Mouse (Mus musculus) limb, embryonic 13.5 days (tissue): ENCODE data around the gene Gm12216. TPM values are rescaled to one million over a fixed set of nuclear protein-coding genes. Genes with fewer than 3 reads are reported as not detected.

Experiments used
- ATAC-seq: fragments of 200-750 bp; cut with Nextera tagmentation; 2 replicates; pipeline ENCODE4 v1.8.0; 2017; ENCODE audit warnings: low read depth, moderate number of reproducible peaks, moderate TSS enrichment; ENCODE audit not compliant: low FRiP score
- H3K27ac ChIP-seq: fragments of 300-500 bp; sonication (generic); 2 replicates; pipeline ENCODE4 v1.5.1; 2015; ENCODE audit warnings: inconsistent platforms, mild to moderate bottlenecking, moderate library complexity
- H3K27me3 ChIP-seq: fragments of 300-500 bp; sonication (generic); 2 replicates; pipeline ENCODE4 v1.6.1; 2015; ENCODE audit warnings: mild to moderate bottlenecking, inconsistent platforms
- H3K36me3 ChIP-seq: fragments of 300-500 bp; sonication (generic); 2 replicates; pipeline ENCODE4 v1.6.1; 2015; ENCODE audit warnings: inconsistent platforms, mild to moderate bottlenecking, moderate library complexity
- H3K4me1 ChIP-seq: fragments of 300-500 bp; sonication (generic); 2 replicates; pipeline ENCODE4 v1.6.1; 2015; ENCODE audit warnings: inconsistent platforms
- H3K4me2 ChIP-seq: fragments of 300-500 bp; sonication (generic); replicated peaks from 2 replicates; pipeline ENCODE4 v1.6.1; 2015; ENCODE audit warnings: inconsistent platforms, mild to moderate bottlenecking, moderate library complexity
- H3K4me3 ChIP-seq: fragments of 300-500 bp; sonication (generic); 2 replicates; pipeline ENCODE4 v1.5.1; 2015; ENCODE audit warnings: moderate library complexity, mild to moderate bottlenecking, inconsistent platforms
- H3K9ac ChIP-seq: fragments of 300-500 bp; sonication (generic); 2 replicates; pipeline ENCODE4 v1.6.1; 2015; ENCODE audit warnings: mild to moderate bottlenecking, inconsistent platforms
- H3K9me3 ChIP-seq: fragments of 300-500 bp; sonication (generic); 2 replicates; pipeline ENCODE4 v1.6.1; 2016; ENCODE audit warnings: inconsistent platforms
- WGBS: fragments of 180-500 bp; shearing (Covaris S2); methylation state at CpG from one replicate; pipeline ENCODE4 v1.1.7; 2015; 5-methylcytosine and 5-hydroxymethylcytosine counted together
- polyA plus RNA-seq: library from polyadenylated mRNA; unstranded; fragments of >200 nt; fragmentation: Nextera tagmentation; extraction: Ambion mirVana; gene quantifications from 2 replicates; pipeline ENCODE4 v1.2.1, GENCODE M21; 2015

The Gm12216 gene
- polyA plus RNA-seq, 1 experiment from 2014 or later, result 0.56 TPM

DNA sequence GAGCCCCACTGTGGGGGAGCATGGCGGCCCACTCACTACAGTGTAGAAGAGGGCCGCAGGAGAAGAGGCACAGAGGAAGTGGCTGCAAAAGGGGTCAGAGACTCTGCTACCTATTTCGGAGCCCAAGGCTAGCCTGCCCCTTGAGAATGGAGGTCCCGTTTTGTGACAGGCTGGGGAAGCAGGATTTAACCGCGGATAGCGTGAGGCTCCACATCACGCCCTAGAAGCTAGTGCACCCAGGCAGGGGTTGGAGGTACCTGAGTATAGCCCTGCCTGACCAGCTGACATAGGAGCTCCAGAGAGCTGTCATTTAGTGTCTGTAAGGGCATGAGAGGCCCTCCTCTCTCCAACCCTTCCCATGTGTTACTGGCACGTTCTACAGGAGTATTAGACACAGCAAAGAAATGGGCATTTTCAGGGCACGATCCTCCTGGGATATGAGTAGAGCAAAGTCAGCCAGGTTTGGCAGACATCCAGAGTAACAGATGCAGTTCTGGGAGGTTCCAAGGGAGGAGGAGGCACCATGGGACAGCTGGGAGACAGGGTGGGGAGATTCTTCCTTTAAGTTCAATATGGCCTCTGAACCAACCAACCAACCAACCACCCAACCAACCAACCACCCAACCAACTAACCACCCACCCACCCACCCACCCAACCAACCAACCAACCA, 60.9 kb downstream of the Gm12216 start:
- no peak for ATAC-seq
- Histone ChIP-seq H3K9me3 (no peaks in the 10 kb centered on the region), H3K27ac (no peak overlapping the region), H3K4me3 (no peak overlapping the region), H3K9ac (no peak overlapping the region), H3K27me3 (no peaks in the 10 kb centered on the region), H3K36me3 (no peaks in the 10 kb centered on the region), H3K4me1 (peaks cover 31% of the 10 kb centered on the region), H3K4me2 (no peak overlapping the region)
- WGBS, result 90% methylated on average over 10 of the region's 10 CpGs

DNA sequence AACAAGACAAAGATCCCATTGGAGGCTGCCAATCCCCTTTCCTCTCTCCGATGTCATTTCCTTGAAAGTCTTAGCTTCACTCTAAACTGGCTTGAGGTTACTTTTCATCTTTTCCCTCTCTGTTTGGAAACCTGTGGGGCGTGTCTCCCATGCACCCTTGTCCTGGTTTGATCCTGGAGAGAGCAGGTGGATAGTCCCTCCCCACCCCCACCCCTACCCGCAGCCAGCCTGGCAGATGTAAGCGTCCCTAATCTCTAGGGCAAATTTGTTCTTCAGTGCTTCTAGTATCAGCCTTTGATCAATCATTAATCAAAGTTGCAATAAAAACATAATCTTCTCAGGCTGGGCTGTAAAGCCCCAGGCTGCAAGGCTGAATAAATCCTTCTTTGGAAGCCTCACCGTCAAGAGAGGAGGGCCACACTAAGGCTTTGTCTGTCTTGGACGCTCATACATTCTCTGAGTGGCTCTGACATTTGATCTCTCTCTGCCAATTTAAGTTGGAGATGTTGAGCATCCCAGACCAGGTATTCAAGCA, 61.6 kb downstream of the Gm12216 start:
- no peaks in the 10 kb centered on the region for H3K27me3 ChIP-seq
- no peak for ATAC-seq
- 49% methylated on average over 6 of the region's 6 CpGs for WGBS

DNA sequence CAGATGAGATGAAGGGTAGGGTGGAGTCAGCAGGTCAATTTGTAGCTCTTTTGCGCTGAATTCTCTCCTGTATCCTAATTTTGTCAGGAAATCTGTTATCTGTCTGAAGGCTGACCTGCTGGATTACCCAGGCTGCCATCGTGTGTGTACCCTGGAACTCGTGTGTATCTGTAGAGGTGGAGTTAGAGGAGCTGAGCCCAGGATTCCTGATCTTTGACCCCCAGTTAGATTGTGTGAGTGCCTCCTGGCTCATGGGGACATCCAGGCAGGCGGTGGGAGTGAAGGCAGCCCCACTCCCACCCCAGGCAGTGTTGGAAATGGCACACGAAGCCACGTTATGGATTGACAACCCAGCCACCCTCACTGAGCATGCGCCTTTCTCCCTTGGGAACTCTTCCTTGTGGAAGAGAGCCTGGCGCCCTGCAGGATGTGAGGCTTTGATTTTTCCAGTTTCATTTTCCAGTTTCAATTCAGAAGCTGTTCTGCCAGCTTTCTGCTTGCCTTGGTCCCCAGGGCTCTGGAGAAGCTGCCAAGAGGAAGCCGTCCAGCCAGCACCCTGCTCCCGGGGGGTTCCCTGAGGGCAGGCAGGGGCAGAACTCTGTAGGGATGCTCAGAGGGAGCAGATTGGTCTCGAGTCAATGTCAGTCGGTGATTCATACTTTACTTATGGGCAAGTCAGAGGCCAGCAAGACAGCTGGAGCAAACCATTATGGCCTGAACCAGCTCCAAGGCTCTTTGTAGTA, 62.5 kb downstream of the Gm12216 start:
- H3K4me2 ChIP-seq, result no peak overlapping the region
- WGBS, result 62% methylated on average over 12 of the region's 12 CpGs
- H3K9ac ChIP-seq, result no peak overlapping the region
- H3K4me1 ChIP-seq, result peaks cover 31% of the 10 kb centered on the region
- H3K27me3 ChIP-seq, result no peaks in the 10 kb centered on the region
- H3K27ac ChIP-seq, result no peak overlapping the region
- H3K36me3 ChIP-seq, result no peaks in the 10 kb centered on the region
- no peak overlapping the region for H3K4me3 ChIP-seq
- ATAC-seq, result no peak
- H3K9me3 ChIP-seq, result no peaks in the 10 kb centered on the region

More for the DNA sequence above, 61.6 kb downstream of the Gm12216 start:
- Histone ChIP-seq H3K27ac (no peak overlapping the region), H3K36me3 (no peaks in the 10 kb centered on the region), H3K9ac (no peak overlapping the region), H3K9me3 (no peaks in the 10 kb centered on the region), H3K4me3 (no peak overlapping the region), H3K4me1 (peaks cover 31% of the 10 kb centered on the region), H3K4me2 (no peak overlapping the region)

DNA sequence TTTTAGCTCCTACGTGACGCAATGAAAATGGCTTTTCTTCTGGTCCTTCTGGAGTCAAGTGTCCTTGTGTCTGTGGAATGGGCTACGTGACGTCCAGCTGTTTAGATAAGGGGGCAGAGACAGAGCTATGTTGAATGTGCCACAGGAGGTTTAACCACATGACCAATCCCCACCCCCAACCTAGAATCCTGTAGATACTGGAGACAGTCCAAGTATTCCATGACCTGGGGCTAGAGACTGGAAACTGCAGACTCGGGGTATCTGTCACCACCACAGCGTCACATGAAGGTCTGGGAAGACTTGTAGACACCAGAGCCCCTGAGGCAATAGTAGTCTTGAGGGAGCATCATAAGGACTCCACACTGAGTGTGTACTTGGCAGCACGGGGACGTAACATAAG, 63.2 kb downstream of the Gm12216 start:
- no peak overlapping the region for H3K9ac ChIP-seq
- H3K27ac ChIP-seq, result no peak overlapping the region
- no peaks in the 10 kb centered on the region for H3K27me3 ChIP-seq
- no peak overlapping the region for H3K4me2 ChIP-seq
- 72% methylated on average over 8 of the region's 8 CpGs for WGBS
- no peaks in the 10 kb centered on the region for H3K36me3 ChIP-seq
- no peaks in the 10 kb centered on the region for H3K9me3 ChIP-seq
- no peak for ATAC-seq
- peaks cover 31% of the 10 kb centered on the region for H3K4me1 ChIP-seq
- no peak overlapping the region for H3K4me3 ChIP-seq

DNA sequence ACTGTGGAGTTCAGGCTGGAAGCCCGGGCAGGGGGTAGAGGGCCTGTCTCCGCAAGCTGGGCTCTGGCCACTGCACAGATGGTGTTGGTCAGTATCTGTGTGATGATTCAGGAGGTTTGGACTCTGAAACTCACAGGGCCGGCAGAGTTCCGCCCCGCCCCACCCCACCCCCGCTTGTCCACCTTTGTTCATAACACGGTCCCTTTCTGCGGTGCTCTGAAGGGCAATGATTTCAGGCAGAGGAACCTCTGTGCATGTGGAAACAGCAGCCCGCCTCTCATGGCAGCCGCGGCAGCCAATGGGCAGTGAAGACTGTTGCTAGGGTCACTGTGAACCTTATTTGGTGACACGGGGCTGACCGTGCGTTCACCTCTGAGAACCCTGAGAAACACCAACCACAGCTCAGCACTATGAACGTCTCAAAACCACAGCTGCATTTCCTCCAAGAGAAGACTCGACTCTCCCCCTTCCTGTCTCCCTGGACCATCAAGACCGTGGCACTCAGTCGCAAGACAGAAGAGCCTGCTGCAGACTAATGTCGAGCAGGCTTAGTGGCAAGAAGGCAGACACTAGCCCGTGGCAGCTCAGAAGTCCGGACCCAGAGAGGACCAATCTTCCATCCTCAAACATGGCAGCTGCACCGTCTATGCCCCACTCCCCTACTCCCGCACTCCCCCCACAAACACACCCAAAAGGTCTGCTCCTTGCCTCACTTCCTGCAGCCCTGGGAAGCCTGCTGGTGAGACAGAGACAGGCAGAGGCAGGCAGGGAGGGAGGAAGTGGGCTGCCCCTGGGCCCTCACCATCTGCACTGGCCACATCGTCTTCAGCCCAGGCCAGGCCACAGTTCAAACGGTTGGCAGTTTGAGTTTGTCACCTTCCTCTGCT, 64.1 kb downstream of the Gm12216 start:
- no peak overlapping the region for H3K4me3 ChIP-seq
- H3K27me3 ChIP-seq, result no peaks in the 10 kb centered on the region
- no peaks in the 10 kb centered on the region for H3K36me3 ChIP-seq
- H3K9ac ChIP-seq, result no peak overlapping the region
- no peak overlapping the region for H3K4me2 ChIP-seq
- H3K4me1 ChIP-seq, result peaks cover 31% of the 10 kb centered on the region
- ATAC-seq, result no peak
- 66% methylated on average over 25 of the region's 25 CpGs for WGBS
- 0 out of 2 replicates have a peak, but pooled peaks cover 5% of the 10 kb centered on the region for H3K9me3 ChIP-seq
- no peak overlapping the region for H3K27ac ChIP-seq

DNA sequence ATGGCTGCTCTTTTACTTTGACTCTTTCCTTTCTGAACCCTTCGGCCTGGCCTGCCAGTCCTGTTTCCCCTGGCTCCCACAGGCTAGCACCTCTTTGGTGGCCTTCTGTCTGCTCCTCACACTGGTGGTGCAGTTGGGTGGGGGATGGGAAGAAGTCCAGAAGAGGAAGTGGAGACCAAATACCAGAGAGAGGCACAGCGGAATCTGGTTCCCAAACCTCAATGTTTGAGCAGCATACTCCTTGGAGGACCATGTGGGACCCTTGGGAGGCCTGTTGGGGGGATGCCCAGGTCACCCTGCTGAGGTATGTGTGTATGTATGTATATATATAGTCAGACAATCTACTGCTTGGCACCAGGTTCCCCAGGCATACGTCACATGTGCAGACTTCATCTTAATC, 65.0 kb downstream of the Gm12216 start:
- WGBS, result 74% methylated on average over 3 of the region's 3 CpGs
- Histone ChIP-seq H3K9me3 (0 out of 2 replicates have a peak, but pooled peaks cover 5% of the 10 kb centered on the region), H3K9ac (no peak overlapping the region), H3K4me2 (no peak overlapping the region), H3K27ac (no peak overlapping the region), H3K4me3 (no peak overlapping the region), H3K27me3 (no peaks in the 10 kb centered on the region), H3K36me3 (no peaks in the 10 kb centered on the region), H3K4me1 (peaks cover 31% of the 10 kb centered on the region)
- ATAC-seq, result no peak

DNA sequence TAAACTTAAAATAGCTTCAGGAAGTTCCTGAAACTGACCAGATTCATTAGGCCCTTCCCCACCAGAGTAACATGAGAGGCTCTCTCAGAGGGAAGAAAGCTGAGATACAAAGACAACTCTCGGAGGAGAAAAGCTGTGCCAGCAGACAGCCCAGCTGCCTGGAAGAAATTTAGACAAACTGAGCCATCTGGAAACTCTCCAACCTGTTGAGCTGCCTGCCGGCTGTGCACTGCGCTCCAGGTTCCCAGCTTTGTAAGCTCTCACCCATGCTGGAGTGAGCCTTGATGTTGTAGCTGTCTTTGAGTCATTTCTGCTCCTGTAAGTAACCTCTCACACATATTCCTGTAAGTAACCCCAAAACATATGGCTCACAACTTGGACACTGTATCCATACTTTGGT, 66.1 kb downstream of the Gm12216 start:
- ATAC-seq, result no peak
- WGBS, result 56% methylated on average over 3 of the region's 3 CpGs

DNA sequence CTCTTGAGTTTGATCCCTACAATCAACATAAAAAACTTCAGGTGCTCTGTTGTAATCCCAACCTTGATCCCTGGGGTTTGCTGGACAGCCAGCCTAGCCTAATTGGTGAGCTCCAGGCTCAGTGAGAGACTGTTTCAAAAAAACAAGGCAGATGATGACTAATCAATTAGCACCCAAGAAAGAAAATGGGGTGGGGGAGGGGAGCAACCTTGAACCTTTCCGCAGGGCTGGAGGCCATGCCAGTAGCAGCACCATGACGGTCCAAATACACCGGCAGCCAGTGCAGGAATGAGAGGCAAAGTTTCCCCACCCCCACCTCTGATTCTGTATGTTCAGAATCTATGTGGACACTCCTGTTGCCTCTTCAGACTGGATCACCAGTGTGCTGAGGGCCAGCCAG, 69.8 kb downstream of the Gm12216 start:
- H3K27me3 ChIP-seq, result no peaks in the 10 kb centered on the region
- no peak overlapping the region for H3K27ac ChIP-seq
- 0 out of 2 replicates have a peak, but pooled peaks cover 5% of the 10 kb centered on the region for H3K9me3 ChIP-seq
- no peak overlapping the region for H3K4me2 ChIP-seq
- no peak overlapping the region for H3K9ac ChIP-seq
- WGBS, result 62% methylated on average over 3 of the region's 3 CpGs
- no peaks in the 10 kb centered on the region for H3K36me3 ChIP-seq
- H3K4me3 ChIP-seq, result no peak overlapping the region
- no peak for ATAC-seq
- H3K4me1 ChIP-seq, result peaks cover 7% of the 10 kb centered on the region; the same call in 1 of the 2 replicates

More for the DNA sequence above, 66.1 kb downstream of the Gm12216 start:
- H3K4me2 ChIP-seq, result no peak overlapping the region
- no peak overlapping the region for H3K9ac ChIP-seq
- 0 out of 2 replicates have a peak, but pooled peaks cover 5% of the 10 kb centered on the region for H3K9me3 ChIP-seq
- no peak overlapping the region for H3K4me3 ChIP-seq
- no peaks in the 10 kb centered on the region for H3K27me3 ChIP-seq
- no peaks in the 10 kb centered on the region for H3K36me3 ChIP-seq
- H3K27ac ChIP-seq, result no peak overlapping the region
- H3K4me1 ChIP-seq, result peaks cover 31% of the 10 kb centered on the region

DNA sequence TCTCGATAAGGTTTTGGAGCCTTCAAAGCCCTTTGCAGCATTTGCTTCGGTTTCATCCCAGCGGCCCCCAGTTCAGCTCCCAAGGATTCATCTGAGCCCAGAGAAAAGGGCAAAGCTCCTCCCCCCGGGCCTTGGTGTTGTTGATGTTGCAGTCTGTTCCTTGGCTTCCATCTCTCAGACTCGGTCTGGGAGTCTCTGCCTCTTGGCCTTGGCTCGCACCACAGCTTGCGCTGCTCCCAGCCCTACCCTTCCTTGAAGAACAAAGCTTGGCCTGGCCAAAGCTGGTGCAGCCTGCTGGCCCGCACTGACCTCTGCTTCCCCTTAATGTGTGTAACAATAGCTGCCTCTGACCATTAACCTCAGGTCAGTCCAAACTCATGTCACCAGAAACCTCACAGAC, 70.9 kb downstream of the Gm12216 start:
- Histone ChIP-seq H3K27me3 (no peaks in the 10 kb centered on the region), H3K4me3 (no peak overlapping the region), H3K27ac (no peak overlapping the region), H3K4me1 (no peaks in the 10 kb centered on the region), H3K9me3 (0 out of 2 replicates have a peak, but pooled peaks cover 5% of the 10 kb centered on the region), H3K36me3 (no peaks in the 10 kb centered on the region), H3K4me2 (no peak overlapping the region), H3K9ac (no peak overlapping the region)
- ATAC-seq, result no peak
- 81% methylated on average over 8 of the region's 8 CpGs for WGBS

DNA sequence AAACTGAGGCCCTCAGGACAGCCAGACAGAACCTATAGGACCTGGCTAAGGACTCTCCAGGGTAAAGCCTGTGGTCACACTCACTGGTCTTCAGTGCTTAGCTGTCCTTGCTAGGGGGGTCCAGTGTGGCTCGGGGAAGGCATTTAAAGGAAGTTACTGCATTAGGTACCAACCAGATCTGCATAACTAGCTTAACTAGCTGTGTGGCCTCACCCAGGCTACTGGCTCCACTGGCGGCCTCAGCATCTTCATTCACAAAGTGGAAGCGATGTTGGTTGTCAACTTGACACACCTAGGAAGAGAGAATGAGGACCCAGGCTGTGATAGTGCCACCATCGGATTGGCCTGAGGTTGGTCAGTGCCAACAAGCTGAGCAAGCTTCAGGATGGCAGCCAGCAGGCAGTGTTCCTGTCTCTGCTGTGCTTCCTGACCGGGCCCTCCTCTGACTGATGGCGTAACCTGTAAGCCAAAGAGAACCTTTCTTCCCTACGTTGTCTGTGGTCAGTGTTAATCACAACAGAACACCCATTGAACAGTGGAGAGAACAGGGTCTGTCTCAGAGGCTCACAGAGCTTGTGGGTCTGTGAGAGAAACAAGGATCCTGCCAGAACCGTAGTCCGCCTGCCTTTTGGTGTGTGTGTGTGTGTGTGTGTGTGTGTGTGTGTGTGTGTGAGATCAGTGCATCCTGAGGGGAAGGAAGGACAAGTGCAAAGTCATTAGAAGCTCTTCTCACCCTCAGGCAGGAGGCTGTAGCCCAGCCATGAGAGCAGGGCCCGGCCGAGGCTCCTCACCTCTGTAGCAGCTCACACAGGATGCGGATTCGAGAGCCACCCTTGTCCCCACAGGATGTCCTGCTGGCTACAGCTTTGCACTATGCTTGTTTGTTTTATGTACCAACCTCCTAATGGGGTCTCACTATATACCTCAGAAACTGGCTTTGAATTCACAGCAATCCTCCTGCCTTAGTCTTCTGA, 72.7 kb downstream of the Gm12216 start:
- H3K4me2 ChIP-seq, result no peak overlapping the region
- no peak for ATAC-seq
- 0 out of 2 replicates have a peak, but pooled peaks cover 5% of the 10 kb centered on the region for H3K9me3 ChIP-seq
- H3K9ac ChIP-seq, result no peak overlapping the region
- H3K4me1 ChIP-seq, result no peaks in the 10 kb centered on the region
- H3K36me3 ChIP-seq, result no peaks in the 10 kb centered on the region
- 79% methylated on average over 13 of the region's 13 CpGs for WGBS
- H3K27ac ChIP-seq, result no peak overlapping the region
- H3K4me3 ChIP-seq, result no peak overlapping the region
- H3K27me3 ChIP-seq, result no peaks in the 10 kb centered on the region
